15 mouse cellular contexts compared by ENCODE assay signal in genomic region chr5:101847762-101848161, GRCm38 (mm10).
DNase-seq lines count a peak whose midpoint lies in the region; ATAC-seq and TF ChIP-seq lines count a peak whose summit lies in the region.
"Had no signal": no experiment of that assay in that cellular context is flagged by ENCODE, and none has a peak within 500 bp of the region (broad histone marks: within the 10 kb centered on the region; RNA-seq: fewer than 3 reads in every experiment).

No protein-coding gene starts in this region.

- no peak for TF ChIP-seq CTCF in lung, postnatal 0 days (IDR thresholded peaks at IDR 0.05)

- H3K36me3 ChIP-seq in lung, postnatal 0 days (ENCODE audit: insufficient read depth, low read length) = peaks cover 47% of the 10 kb centered on the region
- peaks cover 23% of the 10 kb centered on the region for H3K36me3 ChIP-seq in hindbrain, embryonic 11.5 days (ENCODE audit: control insufficient read depth, insufficient read depth, low read length)

- H3K9ac ChIP-seq in lung, postnatal 0 days (replicated peaks; ENCODE audit: low read depth) = no peak overlapping the region
- H3K9ac ChIP-seq in hindbrain, embryonic 11.5 days (ENCODE audit: low read depth, low read length) = no peak overlapping the region
- H3K9ac ChIP-seq: midbrain, embryonic 13.5 days had no signal

- H3K27me3 ChIP-seq in lung, postnatal 0 days (replicated peaks; ENCODE audit: insufficient read depth, low read length) = no peaks in the 10 kb centered on the region
- H3K27me3 ChIP-seq in hindbrain, embryonic 11.5 days (ENCODE audit: control insufficient read depth, insufficient read depth, low read length) = no peaks in the 10 kb centered on the region
- H3K27me3 ChIP-seq: midbrain, embryonic 13.5 days had no signal

- TF ChIP-seq EP300 in lung, postnatal 0 days (IDR thresholded peaks at IDR 0.05) = no peak

- DNase-seq in lung, postnatal 0 days (ENCODE audit: low spot score) = no peak
- DNase-seq in lung, postnatal 14 days = no peak
- peak; percentile 33 for DNase-seq in liver
- no peak for DNase-seq in urinary bladder, adult 2 months (ENCODE audit: low spot score)
- no peak for DNase-seq in hindbrain, embryonic 11.5 days (ENCODE audit: low spot score)
- DNase-seq in heart, adult 9 months (ENCODE audit: low spot score in 2 of 2) = no peak
- no peak for DNase-seq in heart, postnatal 10 days
- DNase-seq: adrenal gland, postnatal 36 days; gastrocnemius, adult 2 months; heart, adult 2 months; lung, postnatal 36 days had no signal

- no peaks in the 10 kb centered on the region for H3K9me3 ChIP-seq in lung, postnatal 0 days (ENCODE audit: low read length)
- H3K9me3 ChIP-seq in hindbrain, embryonic 11.5 days (ENCODE audit: control insufficient read depth, low read length) = no peaks in the 10 kb centered on the region
- H3K9me3 ChIP-seq: midbrain, embryonic 13.5 days had no signal

- peak; percentile 23; the same call in 1 of the 2 replicates for ATAC-seq in lung, postnatal 0 days
- ATAC-seq in megakaryocyte-erythroid progenitor cell, adult 5-6 weeks (replicated peaks; ENCODE audit: low FRiP score, low TSS enrichment, poor library complexity, severe bottlenecking) = peak; percentile 71
- ATAC-seq in hindbrain, embryonic 11.5 days (ENCODE audit: low FRiP score) = no peak
- ATAC-seq: forebrain, embryonic 16.5 days; midbrain, embryonic 13.5 days had no signal

- H3K27ac ChIP-seq in lung, postnatal 0 days (ENCODE audit: low read length) = no peak overlapping the region
- no peak overlapping the region for H3K27ac ChIP-seq in hindbrain, embryonic 11.5 days (ENCODE audit: low read depth, low read length)
- H3K27ac ChIP-seq: gastrocnemius, adult 2 months; heart, adult 2 months; hindbrain, postnatal 0 days; midbrain, embryonic 13.5 days had no signal

- H3K4me1 ChIP-seq in lung, postnatal 0 days (ENCODE audit: insufficient read depth, low read depth, low read length) = no peaks in the 10 kb centered on the region
- H3K4me1 ChIP-seq in hindbrain, embryonic 11.5 days (replicated peaks; ENCODE audit: control insufficient read depth, insufficient read depth, low read length) = no peaks in the 10 kb centered on the region
- H3K4me1 ChIP-seq: midbrain, embryonic 13.5 days had no signal

- no peak overlapping the region for H3K4me3 ChIP-seq in lung, postnatal 0 days (ENCODE audit: low read depth, low read length)
- H3K4me3 ChIP-seq in hindbrain, embryonic 11.5 days (ENCODE audit: low read depth, low read length) = no peak overlapping the region
- H3K4me3 ChIP-seq: gastrocnemius, adult 2 months; heart, adult 2 months; midbrain, embryonic 13.5 days had no signal

- intact Hi-C loops in heart, postnatal 10 days (cut with DNase I) = no loop called here

- WGBS in lung, postnatal 0 days = 64% methylated on average over 4 of the region's 4 CpGs
- 77% methylated on average over 4 of the region's 4 CpGs for WGBS in hindbrain, embryonic 11.5 days

- no peak overlapping the region for H3K4me2 ChIP-seq in lung, postnatal 0 days (replicated peaks; ENCODE audit: low read depth, low read length)
- no peak overlapping the region for H3K4me2 ChIP-seq in hindbrain, embryonic 11.5 days (replicated peaks; ENCODE audit: low read depth, low read length)
- H3K4me2 ChIP-seq: midbrain, embryonic 13.5 days had no signal
